Mouse (Mus musculus): ENCODE measurements at regions not wholly inside any gene's neighbourhood (a gene's known extent, or its start where the extent isn't known, plus 50 kb on each side); places are given as distances from the start of the nearest gene placed in this dataset.
"Not testable (repeated sequence)": the region's sequence is repeated elsewhere in the genome, so short reads cannot be mapped to it uniquely, and the experiment has no call there.

DNA sequence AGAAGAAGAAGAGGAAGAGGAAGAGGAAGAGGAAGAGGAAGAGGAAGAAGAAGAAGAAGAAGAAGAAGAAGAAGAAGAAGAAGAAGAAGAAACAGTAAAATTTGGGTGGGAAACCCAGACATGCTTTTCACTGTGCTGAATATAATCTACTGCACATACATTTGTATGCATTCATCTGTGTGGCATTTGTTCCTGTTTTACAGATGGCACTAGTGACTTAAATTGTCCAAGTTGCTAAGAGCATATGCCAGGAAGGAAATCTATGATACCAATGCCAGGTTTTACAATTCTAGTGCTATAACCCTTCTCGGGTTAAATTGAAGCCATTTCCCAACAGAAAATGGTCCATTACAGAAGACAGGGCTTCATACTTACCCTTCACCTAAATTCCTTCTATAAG is 291.7 kb upstream of the Klf6 start:
- 0 out of 2 replicates have a peak, but pooled peaks cover 2% of the 10 kb centered on the region for H3K4me1 ChIP-seq (ENCODE audit: control insufficient read depth, insufficient read depth, insufficient read length, low read length)
- H3K27ac ChIP-seq (replicated peaks; ENCODE audit: low read depth, low read length), result no peak overlapping the region
- H3K4me3 ChIP-seq (ENCODE audit: insufficient read depth, low read depth, low read length), result no peak overlapping the region

DNA sequence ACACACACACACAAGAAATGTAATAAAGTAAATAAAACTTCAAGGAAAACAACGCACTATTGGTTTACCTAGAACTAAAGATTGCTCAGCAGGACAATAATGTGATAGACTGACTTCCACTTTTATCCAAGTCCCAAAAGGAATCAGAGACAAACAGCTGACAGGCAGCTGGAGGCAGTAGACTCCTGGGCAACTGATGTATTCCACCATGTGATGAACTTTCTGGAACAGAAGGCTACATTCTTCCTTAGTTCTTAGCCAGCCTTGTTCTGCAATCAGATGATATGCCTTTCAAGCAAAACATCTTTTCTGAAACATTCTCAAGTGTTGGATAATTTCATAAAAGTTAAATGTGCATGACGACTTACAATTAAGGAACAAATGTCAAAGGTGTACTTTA is 290.9 kb upstream of the Klf6 start:
- 0 out of 2 replicates have a peak, but pooled peaks cover 2% of the 10 kb centered on the region for H3K4me1 ChIP-seq (ENCODE audit: control insufficient read depth, insufficient read depth, insufficient read length, low read length)
- H3K4me3 ChIP-seq (ENCODE audit: insufficient read depth, low read depth, low read length), result no peak overlapping the region
- H3K27ac ChIP-seq (replicated peaks; ENCODE audit: low read depth, low read length), result no peak overlapping the region

DNA sequence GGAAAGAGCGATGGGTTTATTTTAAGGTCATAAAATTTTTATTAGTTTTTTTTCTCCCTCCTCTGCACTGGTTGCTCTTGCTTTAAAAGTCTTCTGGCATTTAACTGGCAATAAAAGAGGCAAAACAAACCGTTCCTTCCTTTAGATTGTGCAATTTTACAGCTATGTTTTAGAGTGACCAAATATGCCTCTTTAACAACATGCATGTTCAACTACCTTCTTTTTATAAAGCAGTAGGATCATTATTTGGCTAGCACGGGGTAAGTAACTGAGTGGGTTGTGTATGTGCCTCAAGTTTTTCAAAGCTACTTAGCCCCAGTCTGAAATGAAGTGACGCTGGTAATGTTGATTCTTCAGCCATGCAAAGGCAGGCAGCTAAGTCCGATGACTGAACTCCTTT is 284.7 kb upstream of the Klf6 start:
- no peak overlapping the region for H3K4me3 ChIP-seq (ENCODE audit: insufficient read depth, low read depth, low read length)
- no peak overlapping the region for H3K27ac ChIP-seq (replicated peaks; ENCODE audit: low read depth, low read length)
- H3K4me1 ChIP-seq (ENCODE audit: control insufficient read depth, insufficient read depth, insufficient read length, low read length), result no peaks in the 10 kb centered on the region

DNA sequence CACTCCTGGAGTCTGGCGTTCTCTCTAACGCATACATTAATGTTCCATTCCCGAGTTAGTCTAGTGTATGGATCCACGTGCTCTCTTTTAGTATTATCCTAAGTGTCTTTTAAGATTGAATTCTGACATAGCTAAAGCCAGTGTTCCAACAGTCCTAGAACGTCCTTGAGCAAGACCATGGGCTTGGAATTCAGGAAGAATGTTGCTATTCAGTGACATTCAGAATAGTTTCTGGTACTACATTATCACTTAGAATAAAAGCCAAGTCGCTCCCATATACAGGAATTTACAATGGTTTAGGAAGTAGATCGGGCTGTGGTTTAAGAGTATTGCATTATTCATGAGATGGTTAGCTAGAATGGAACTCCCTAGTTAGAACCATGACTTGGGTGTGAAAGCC is 277.6 kb upstream of the Klf6 start:
- H3K27ac ChIP-seq (replicated peaks; ENCODE audit: low read depth, low read length); H3K4me1 ChIP-seq (ENCODE audit: control insufficient read depth, insufficient read depth, insufficient read length, low read length); H3K4me3 ChIP-seq (ENCODE audit: insufficient read depth, low read depth, low read length): not testable (repeated sequence)

DNA sequence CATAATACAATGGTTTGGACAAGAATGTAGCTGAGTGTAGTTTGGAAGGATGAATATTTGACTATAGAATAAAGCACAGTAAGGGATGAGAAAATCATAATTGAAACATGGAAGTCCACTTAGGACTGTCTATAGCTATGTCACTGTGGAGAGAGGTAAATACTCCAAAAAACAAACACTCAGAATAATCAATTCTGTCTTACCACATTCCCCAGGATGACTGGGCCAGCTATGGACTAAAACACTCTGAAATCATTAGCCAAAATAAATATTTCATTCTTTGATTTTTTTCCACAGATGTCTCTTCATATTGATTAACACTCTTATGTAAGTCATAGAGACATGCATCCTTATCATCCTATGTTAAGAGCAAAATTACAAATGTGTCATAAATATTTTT is 274.1 kb upstream of the Klf6 start:
- Histone ChIP-seq H3K4me1 (ENCODE audit: control insufficient read depth, insufficient read depth, insufficient read length, low read length) (peaks cover 5% of the 10 kb centered on the region; the same call in 1 of the 2 replicates), H3K4me3 (ENCODE audit: insufficient read depth, low read depth, low read length) (no peak overlapping the region), H3K27ac (replicated peaks; ENCODE audit: low read depth, low read length) (no peak overlapping the region)

DNA sequence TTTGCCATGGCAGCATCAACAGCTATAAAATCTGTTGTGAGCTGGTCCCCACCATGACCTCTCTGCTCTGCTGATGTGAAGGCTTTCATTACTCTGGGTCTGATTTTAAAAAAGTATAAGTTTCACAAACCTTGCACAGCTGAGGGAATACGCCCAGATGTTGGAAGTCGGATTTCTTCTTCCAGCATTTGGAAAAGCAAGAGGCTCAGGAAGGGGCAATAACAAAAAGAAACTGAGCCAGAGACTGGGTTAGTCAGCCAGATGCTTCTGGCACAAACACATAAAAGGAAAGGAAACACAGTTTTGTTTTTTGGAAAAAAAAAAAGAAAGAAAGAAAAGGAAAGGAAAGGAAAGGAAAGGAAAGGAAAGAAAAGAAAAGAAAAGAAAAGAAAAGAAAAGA is 270.0 kb upstream of the Klf6 start:
- Histone ChIP-seq H3K4me1 (ENCODE audit: control insufficient read depth, insufficient read depth, insufficient read length, low read length) (peaks cover 5% of the 10 kb centered on the region; the same call in 1 of the 2 replicates), H3K27ac (replicated peaks; ENCODE audit: low read depth, low read length) (no peak overlapping the region; the same call in 1 of the 2 replicates), H3K4me3 (ENCODE audit: insufficient read depth, low read depth, low read length) (no peak overlapping the region)

DNA sequence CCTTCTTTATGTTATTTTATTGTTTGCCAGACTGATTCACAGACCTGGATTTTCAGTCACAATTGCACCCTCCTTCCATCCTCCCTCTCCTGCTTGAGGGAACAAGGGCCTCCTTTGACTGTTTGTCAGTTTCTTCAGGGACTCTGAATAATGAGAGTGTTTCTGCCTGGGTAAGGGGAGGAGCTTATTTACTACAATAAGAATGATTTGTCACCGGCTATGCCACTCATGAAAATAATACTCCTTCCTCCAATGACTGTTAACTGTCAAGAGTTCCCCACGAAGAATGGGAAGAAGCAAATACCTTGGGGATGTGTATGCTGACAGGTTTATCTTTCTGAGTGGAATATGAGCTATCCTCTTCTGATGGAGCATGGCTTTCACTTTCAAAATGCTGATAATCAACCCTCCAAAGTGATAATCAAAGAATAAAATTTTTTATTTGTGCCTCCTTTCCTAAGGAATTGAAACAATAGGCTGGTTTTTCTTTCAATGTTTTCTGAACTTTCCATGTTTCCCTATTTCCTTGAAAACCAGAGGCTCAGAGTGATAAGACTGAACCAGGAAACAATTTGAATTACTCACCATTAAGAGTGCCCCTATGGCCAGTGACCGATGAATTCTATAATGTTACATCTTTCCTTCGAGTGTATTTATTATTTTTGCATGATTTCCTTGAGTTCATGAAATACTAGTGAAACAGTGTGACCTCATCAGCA is 269.3 kb upstream of the Klf6 start:
- Histone ChIP-seq H3K4me3 (ENCODE audit: insufficient read depth, low read depth, low read length) (no peak overlapping the region), H3K4me1 (ENCODE audit: control insufficient read depth, insufficient read depth, insufficient read length, low read length) (peaks cover 5% of the 10 kb centered on the region; the same call in 1 of the 2 replicates), H3K27ac (replicated peaks; ENCODE audit: low read depth, low read length) (peak overlapping the region; percentile 82)

DNA sequence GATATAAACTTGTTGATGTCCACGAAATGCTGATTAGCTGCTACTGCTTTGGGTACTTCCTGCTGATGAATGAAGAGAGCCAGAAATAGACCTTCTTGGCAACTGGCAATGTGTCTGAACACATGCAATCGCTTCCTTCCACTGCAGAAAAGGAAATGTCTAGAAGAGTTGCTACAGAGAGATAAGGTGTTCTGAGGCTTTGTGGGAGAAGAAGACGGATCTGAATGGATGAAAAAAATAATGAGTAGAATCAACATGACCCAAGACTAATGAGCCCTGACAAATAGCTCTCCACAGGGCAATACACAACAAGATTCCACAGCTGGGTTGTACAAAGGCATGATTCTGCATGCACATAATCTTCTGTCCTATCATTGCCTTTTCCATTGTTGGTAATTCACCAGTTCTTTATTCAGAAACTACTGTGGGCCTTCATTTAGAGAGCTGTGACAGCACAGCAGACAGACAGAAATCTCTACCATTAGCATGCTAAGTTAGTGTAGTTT is 268.7 kb upstream of the Klf6 start:
- no peak overlapping the region for H3K4me3 ChIP-seq (ENCODE audit: insufficient read depth, low read depth, low read length)
- H3K4me1 ChIP-seq (ENCODE audit: control insufficient read depth, insufficient read depth, insufficient read length, low read length), result peaks cover 5% of the 10 kb centered on the region; the same call in 1 of the 2 replicates
- peak overlapping the region; percentile 82; the same call in 1 of the 2 replicates for H3K27ac ChIP-seq (replicated peaks; ENCODE audit: low read depth, low read length)

DNA sequence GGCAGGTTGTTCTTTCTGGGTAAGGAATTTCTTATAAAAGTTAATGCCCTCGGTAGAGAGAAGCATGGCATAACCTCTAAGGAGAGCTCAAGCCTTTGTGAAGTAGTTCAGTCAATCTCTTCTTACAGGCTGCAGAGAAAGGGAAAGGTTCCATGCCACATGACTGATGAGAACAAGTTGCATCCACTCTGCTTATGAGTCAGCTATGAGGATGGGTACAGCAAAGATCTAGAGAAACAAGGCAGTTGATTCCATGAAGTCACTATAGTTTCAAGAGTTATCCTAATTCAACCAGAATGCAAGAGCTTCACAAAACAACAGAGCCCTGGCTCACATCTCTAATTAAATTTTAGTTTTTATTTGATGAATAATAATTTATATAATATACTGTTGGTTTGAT is 259.6 kb upstream of the Klf6 start:
- Histone ChIP-seq H3K4me1 (ENCODE audit: control insufficient read depth, insufficient read depth, insufficient read length, low read length) (peaks cover 13% of the 10 kb centered on the region), H3K27ac (replicated peaks; ENCODE audit: low read depth, low read length) (no peak overlapping the region), H3K4me3 (ENCODE audit: insufficient read depth, low read depth, low read length) (no peak overlapping the region)

DNA sequence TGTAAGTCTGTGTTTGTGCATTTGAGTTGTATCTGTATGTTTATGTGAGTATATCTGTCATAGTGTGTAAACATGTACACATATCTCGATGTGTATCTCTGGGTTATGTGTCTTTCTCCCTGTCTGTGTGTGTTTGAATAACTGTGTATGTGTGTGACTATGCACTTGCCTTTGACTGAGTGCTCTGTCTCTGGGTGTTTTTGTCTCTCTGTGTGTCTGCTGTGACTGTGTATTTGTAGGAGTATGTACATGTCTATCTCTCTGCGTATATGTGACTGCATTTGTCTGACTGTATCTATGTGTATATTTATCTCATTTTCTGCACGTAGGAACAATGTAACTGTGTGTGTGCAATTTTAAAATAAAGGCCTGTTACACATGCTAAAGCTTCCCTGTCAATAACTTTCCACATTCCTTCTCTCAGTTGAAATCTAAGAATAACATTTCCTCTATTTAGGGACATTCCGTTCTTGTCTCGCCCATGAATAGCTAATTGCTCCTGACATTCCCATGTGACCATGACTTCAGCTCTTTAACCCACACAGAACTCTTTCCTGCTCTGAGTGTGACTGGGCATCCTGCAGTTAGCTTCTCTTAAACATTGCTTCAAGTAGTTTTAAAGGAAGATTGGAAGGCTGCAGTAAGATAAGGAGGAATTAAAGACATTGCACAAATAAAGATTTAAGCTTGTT is 257.2 kb upstream of the Klf6 start:
- Histone ChIP-seq H3K4me3 (ENCODE audit: insufficient read depth, low read depth, low read length) (no peak overlapping the region), H3K27ac (replicated peaks; ENCODE audit: low read depth, low read length) (peak overlapping the region; percentile 90), H3K4me1 (ENCODE audit: control insufficient read depth, insufficient read depth, insufficient read length, low read length) (peaks cover 13% of the 10 kb centered on the region)

DNA sequence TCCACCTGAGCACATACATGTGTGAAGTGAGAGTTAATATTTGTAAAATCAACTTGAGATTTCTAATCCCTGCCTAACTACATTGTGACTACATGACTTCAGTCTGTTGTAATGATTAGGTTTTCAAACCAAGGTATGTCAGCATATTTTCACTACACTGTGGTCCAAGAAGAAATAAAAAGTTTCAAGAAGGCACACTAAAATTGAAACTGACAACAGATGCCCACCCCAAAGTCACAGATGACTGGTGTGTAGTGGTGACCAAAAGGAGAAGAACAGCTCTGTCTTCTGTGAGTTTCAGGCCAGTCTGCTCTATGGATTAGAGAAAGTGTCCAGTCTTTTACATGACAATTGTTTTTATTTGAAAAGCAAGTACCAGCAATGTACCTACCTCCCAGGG is 255.9 kb upstream of the Klf6 start:
- Histone ChIP-seq H3K4me3 (ENCODE audit: insufficient read depth, low read depth, low read length) (no peak overlapping the region), H3K27ac (replicated peaks; ENCODE audit: low read depth, low read length) (0 out of 2 replicates have a peak overlapping the region, but pooled peaks have one; percentile 25), H3K4me1 (ENCODE audit: control insufficient read depth, insufficient read depth, insufficient read length, low read length) (peaks cover 13% of the 10 kb centered on the region)

DNA sequence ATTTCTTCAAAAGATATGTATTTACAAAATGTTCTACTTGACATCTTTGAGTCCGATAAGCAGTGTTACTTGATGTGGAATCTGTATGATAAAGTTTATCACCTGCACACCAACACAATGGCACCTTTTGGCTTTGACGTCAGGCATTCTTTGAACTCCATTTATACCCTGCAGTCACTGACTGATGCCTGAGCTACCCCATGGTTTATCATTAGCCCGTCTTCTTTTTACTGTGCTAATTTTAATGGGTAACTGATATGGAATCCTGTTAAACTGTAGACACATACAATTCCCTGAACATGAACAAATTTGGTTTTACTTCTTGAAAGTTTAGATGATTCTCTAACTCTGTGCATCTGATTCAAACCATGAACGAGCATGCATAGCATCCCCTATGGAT is 253.8 kb upstream of the Klf6 start:
- Histone ChIP-seq H3K27ac (replicated peaks; ENCODE audit: low read depth, low read length) (no peak overlapping the region), H3K4me3 (ENCODE audit: insufficient read depth, low read depth, low read length) (no peak overlapping the region), H3K4me1 (ENCODE audit: control insufficient read depth, insufficient read depth, insufficient read length, low read length) (peaks cover 13% of the 10 kb centered on the region)

DNA sequence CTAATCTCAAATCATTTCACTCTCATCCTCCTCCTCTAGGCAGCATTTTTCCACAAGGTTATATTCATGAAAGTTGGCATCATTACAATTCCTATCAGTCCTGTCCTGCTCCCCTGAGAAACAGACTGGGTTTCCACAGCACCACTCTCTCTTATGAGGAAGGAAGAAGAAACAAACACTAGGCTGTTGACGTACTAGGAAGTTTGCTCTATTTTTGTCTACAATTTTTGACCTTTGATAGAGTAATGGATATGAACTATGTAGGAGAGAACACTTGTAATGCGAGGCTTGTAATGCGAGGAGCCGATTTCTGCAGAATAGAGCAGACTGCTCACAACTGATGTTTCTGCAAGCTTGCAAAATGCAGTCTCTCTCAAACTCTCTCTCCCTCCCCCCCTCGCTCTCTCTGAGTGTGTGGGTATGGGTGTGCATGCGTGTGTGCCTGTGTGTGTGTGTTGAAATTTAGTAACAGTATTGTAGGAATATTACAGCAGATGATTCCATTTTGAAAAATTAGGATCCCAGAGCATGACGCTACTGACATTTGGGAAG is 247.0 kb upstream of the Klf6 start:
- Histone ChIP-seq H3K4me3 (ENCODE audit: insufficient read depth, low read depth, low read length) (no peak overlapping the region), H3K4me1 (ENCODE audit: control insufficient read depth, insufficient read depth, insufficient read length, low read length) (peaks cover 8% of the 10 kb centered on the region), H3K27ac (replicated peaks; ENCODE audit: low read depth, low read length) (peak overlapping the region; percentile 90)

DNA sequence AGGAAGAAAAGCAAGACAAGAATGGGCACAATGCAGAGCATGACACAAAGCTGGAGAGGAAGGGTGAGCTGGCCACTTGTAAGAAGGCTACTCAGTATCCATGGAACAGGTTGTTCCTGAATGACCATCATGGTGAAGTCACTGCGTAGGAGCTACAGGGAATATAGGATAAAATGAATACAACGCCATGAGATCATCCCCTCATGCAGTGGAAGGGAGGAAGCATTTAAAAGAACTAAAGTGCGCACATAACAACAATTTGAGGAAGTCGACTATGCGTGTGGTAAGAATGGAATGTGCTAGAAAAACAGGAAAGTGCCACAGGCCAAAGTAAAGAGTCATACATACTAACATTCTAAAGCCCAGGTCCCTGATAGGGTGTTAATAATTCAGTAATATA is 246.4 kb upstream of the Klf6 start:
- H3K27ac ChIP-seq (replicated peaks; ENCODE audit: low read depth, low read length), result peak overlapping the region; percentile 90

DNA sequence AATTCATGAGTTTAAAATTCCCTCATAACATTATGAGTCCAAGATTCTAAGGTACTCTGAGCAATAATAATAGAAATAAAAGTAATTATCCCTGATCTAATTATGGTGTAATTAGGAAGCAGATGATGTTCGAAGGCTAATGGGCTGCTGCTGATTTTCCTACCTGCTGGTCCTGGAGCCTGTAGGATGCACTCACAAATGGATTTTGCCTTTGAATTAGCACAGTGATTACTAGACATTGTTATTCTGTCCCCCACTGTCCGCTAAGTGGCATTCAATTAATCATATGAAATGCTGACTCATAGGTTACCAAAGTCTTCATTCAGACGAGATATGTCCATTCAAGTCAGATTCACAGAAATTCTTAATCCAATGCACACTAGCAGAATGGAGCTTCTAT is 246.0 kb upstream of the Klf6 start:
- H3K4me3 ChIP-seq (ENCODE audit: insufficient read depth, low read depth, low read length), result no peak overlapping the region
- H3K4me1 ChIP-seq (ENCODE audit: control insufficient read depth, insufficient read depth, insufficient read length, low read length), result peaks cover 8% of the 10 kb centered on the region
- peak overlapping the region; percentile 73 for H3K27ac ChIP-seq (replicated peaks; ENCODE audit: low read depth, low read length)

More for the DNA sequence above, 246.4 kb upstream of the Klf6 start:
- Histone ChIP-seq H3K4me3 (ENCODE audit: insufficient read depth, low read depth, low read length) (no peak overlapping the region), H3K4me1 (ENCODE audit: control insufficient read depth, insufficient read depth, insufficient read length, low read length) (peaks cover 8% of the 10 kb centered on the region)
